Mouse (Mus musculus) bone marrow macrophage, adult 2 months (primary cell): ENCODE data around the gene Etfa.

Source experiments
- CTCF ChIP-seq: IDR thresholded peaks from 2 replicates; pipeline ENCODE4 v1.5.1; 2012; ENCODE audit warnings: low read depth, mild to moderate bottlenecking, low read length, moderate library complexity
- POLR2A ChIP-seq: IDR thresholded peaks from 2 replicates; pipeline ENCODE4 v1.6.1; 2012; ENCODE audit warnings: mild to moderate bottlenecking, low read depth, low read length, borderline replicate concordance

- TF ChIP-seq POLR2A (no peak), CTCF (no peak)
Measured at GRCm38 (mm10) chr9:55476084-55476483, 36.0 kb downstream of the Etfa start.
